Mouse (Mus musculus) forebrain, postnatal 0 days (tissue): ENCODE data around the gene Natd1. TPM values are rescaled to one million over a fixed set of nuclear protein-coding genes. Genes with fewer than 3 reads are reported as not detected.

ENCODE experiments used
- ATAC-seq: fragments of 200-750 bp; cut with Nextera tagmentation; 2 replicates; pipeline ENCODE4 v1.8.0; 2017; ENCODE audit warnings: mild to moderate bottlenecking, moderate library complexity
- DNase-seq: peaks from one replicate; pipeline ENCODE4 v3.0.0-alpha.2; 2015
- H3K27ac ChIP-seq: fragments of 300-500 bp; sonication (generic); 2 replicates; pipeline ENCODE4 v1.5.1; 2014; ENCODE audit warnings: low read depth, mild to moderate bottlenecking, antibody characterized with exemption, low read length, moderate library complexity, mixed read lengths
- H3K27me3 ChIP-seq: fragments of 300-500 bp; sonication (generic); 2 replicates; pipeline ENCODE4 v1.6.1; 2014; ENCODE audit warnings: mild to moderate bottlenecking, low read length, mixed read lengths; ENCODE audit not compliant: insufficient read depth
- H3K36me3 ChIP-seq: fragments of 300-500 bp; sonication (generic); 2 replicates; pipeline ENCODE4 v1.6.1; 2014; ENCODE audit warnings: mild to moderate bottlenecking, moderate library complexity; ENCODE audit not compliant: insufficient read depth
- H3K4me1 ChIP-seq: fragments of 300-500 bp; sonication (generic); 2 replicates; pipeline ENCODE4 v1.6.1; 2014; ENCODE audit warnings: antibody characterized with exemption; ENCODE audit not compliant: insufficient read depth
- H3K4me2 ChIP-seq: fragments of 300-500 bp; sonication (generic); 2 replicates; pipeline ENCODE4 v1.6.1; 2014; ENCODE audit warnings: low read depth, mild to moderate bottlenecking, moderate library complexity
- H3K4me3 ChIP-seq: fragments of 300-500 bp; sonication (generic); 2 replicates; pipeline ENCODE4 v1.5.1; 2014; ENCODE audit warnings: low read depth, low read length, mixed read lengths
- H3K9ac ChIP-seq: fragments of 300-500 bp; sonication (generic); 2 replicates; pipeline ENCODE4 v1.6.1; 2014; ENCODE audit warnings: mild to moderate bottlenecking
- H3K9me3 ChIP-seq: fragments of 300-500 bp; sonication (generic); 2 replicates; pipeline ENCODE4 v1.6.1; 2016; ENCODE audit warnings: low read length
- CTCF ChIP-seq: sonication (generic); IDR thresholded peaks from 2 replicates; pipeline ENCODE4 v1.5.1; 2016; ENCODE audit warnings: antibody characterized with exemption, control low read depth, low read depth
- WGBS: fragments of 180-500 bp; shearing (Covaris S2); extraction: QIAGEN DNeasy Blood & Tissue Kit; methylation state at CpG from one replicate; pipeline ENCODE4 v1.1.7; 2014; 5-methylcytosine and 5-hydroxymethylcytosine counted together
- polyA plus RNA-seq: library from polyadenylated mRNA; unstranded; fragments of >200 nt; fragmentation: Nextera tagmentation; extraction: Ambion mirVana; gene quantifications from 2 replicates; pipeline ENCODE4 v1.2.1, GENCODE M21; 2015
- total RNA-seq: library from RNA; depleted of rRNA; stranded (reverse); fragments of >200 nt; gene quantifications from 2 replicates; pipeline ENCODE4 v1.2.3, GENCODE M21; 2014

Gene Natd1
- total and polyA plus RNA-seq, 2 experiments from 2014 or later = 17.2 to 29.7 TPM

DNA sequence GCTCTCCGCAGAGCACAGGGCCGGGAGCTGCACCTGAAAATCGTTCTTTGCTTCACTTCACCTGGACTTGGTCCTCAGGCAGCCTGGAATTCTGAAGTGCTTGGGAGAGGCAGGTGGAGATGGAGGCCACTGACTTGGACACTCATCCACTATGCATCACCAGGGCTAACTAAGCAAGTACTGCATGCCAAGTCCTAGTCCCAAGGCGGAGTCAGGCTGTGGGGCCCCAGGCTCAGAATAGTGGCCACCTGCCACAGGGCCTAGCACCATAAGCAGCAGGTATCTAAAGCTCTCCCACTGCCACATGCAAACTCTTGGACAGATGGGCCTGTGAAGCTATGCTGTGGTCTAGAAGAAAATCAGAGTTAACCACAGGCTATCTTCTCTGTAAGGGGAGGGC is 8.1 kb downstream of the Natd1 start:
- ATAC-seq (no peak), DNase-seq (no peak)
- H3K4me3 ChIP-seq = no peak overlapping the region
- no peaks in the 10 kb centered on the region for H3K9me3 ChIP-seq
- no peaks in the 10 kb centered on the region for H3K4me1 ChIP-seq
- no peaks in the 10 kb centered on the region for H3K27me3 ChIP-seq
- H3K4me2 ChIP-seq = no peak overlapping the region
- TF ChIP-seq CTCF = no peak
- H3K36me3 ChIP-seq = peaks cover 33% of the 10 kb centered on the region
- H3K9ac ChIP-seq = no peak overlapping the region
- WGBS = 89% methylated on average over 4 of the region's 4 CpGs
- H3K27ac ChIP-seq = no peak overlapping the region

DNA sequence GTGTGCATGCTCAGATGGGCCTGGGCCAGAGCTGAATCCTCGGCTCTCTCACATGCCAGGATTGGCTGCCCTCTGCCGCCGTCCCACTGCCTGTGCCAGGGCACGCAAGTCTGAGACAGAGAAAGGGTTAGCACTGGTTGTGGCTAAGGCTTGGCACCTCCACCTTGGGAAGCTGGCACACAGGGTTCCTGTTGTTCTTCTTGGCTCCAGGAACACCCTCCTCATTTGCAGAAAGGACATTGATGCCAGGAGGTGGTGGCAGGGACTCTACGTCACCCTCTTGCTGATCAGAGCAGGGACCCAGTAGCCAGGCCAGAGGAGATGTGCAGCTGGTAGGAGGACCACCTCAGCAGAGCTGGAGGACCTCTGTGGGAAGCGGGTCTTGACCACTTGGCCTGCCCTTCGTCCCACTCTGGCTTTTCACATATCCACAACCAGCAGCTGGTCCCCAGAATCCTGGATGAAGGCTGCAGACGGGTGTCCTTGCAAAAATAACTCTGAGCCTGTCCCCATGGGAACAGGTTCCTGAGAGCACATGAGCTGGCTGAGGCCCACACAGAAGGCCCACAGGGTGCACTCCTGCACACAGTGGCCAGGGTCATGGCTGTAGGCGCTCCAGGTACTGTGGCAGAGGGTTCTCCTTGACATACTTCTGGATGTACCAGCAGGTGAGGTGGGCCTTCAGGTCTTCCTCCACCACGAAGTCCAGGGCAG is 9.0 kb downstream of the Natd1 start:
- no peak for TF ChIP-seq CTCF
- no peak for DNase-seq
- H3K4me3 ChIP-seq = no peak overlapping the region
- H3K9ac ChIP-seq = no peak overlapping the region
- H3K9me3 ChIP-seq = no peaks in the 10 kb centered on the region
- H3K27me3 ChIP-seq = no peaks in the 10 kb centered on the region
- peaks cover 33% of the 10 kb centered on the region for H3K36me3 ChIP-seq
- WGBS = 91% methylated on average over 10 of the region's 10 CpGs
- no peak for ATAC-seq
- no peak overlapping the region for H3K4me2 ChIP-seq
- H3K27ac ChIP-seq = no peak overlapping the region
- H3K4me1 ChIP-seq = no peaks in the 10 kb centered on the region

DNA sequence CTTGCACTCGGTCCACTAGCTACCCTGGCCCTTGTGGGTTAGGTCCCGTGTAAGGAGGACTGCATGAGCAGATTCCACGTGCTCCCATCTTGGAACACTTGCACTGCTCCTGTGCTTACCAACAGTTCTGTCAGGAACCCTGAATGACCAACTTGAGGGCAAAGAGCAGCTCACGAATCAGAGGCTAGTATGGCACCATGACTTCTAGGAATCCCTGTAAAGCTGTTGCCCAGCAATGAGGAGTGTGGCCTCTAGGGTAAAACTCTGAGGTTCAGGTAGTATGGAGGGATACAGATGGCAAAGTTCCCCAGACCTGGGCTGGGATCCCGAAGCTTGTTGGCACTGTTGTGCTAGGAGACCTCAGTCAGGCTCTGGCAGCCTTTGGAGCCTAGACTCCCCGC is 10.9 kb downstream of the Natd1 start:
- no peak overlapping the region for H3K4me3 ChIP-seq
- ATAC-seq (no peak), DNase-seq (no peak)
- TF ChIP-seq CTCF = no peak
- H3K4me1 ChIP-seq = no peaks in the 10 kb centered on the region
- WGBS = 91% methylated on average over 6 of the region's 6 CpGs
- H3K27me3 ChIP-seq = no peaks in the 10 kb centered on the region
- H3K27ac ChIP-seq = no peak overlapping the region
- H3K4me2 ChIP-seq = no peak overlapping the region
- peaks cover 33% of the 10 kb centered on the region for H3K36me3 ChIP-seq
- H3K9me3 ChIP-seq = no peaks in the 10 kb centered on the region
- no peak overlapping the region for H3K9ac ChIP-seq

DNA sequence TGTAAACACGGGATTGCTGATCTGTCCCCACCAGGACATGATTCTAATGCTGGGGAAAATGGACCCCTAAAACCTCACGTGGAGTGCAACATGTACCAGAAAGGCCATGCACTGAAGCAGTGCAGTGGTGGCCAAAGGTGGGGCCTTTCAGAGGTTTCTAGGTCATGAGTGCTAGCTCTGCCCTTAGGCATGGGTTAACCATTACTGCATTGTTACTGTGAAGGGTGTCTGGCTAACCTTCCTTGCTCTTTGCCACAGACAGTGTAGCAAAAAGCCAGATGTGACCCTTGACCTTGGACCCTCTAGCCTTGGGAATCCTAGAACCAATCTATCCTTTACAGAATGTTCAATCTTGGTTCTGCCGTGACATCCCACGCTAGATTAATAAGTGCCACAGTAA is 12.1 kb downstream of the Natd1 start:
- H3K36me3 ChIP-seq = peaks cover 33% of the 10 kb centered on the region
- TF ChIP-seq CTCF = no peak
- no peak for DNase-seq
- no peak overlapping the region for H3K4me3 ChIP-seq
- no peak for ATAC-seq
- H3K4me2 ChIP-seq = no peak overlapping the region
- H3K27me3 ChIP-seq = no peaks in the 10 kb centered on the region
- H3K27ac ChIP-seq = no peak overlapping the region
- H3K9ac ChIP-seq = no peak overlapping the region
- no peaks in the 10 kb centered on the region for H3K4me1 ChIP-seq
- 79% methylated on average over 4 of the region's 4 CpGs for WGBS
- no peaks in the 10 kb centered on the region for H3K9me3 ChIP-seq

DNA sequence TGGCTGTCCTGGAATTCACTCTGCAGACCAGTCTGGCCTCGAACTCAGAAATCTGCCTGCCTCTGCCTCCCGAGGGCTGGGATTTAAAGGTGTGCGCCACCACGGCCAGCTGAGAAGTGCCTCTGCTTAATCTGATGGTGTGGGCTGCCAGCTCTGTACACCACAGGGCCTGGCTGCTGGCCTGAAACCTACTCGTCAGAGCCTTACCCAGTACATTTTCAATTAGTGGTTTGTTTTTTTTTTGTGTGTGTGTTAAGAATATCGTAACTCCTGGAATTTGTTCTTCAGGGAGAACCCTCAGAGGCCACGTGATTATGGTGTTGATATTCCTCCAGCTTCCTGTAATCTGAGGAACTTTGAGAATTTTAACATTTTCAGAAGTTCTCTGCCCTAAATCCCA is 12.5 kb downstream of the Natd1 start:
- ATAC-seq (no peak), DNase-seq (no peak)
- Histone ChIP-seq H3K4me1 (no peaks in the 10 kb centered on the region), H3K27me3 (no peaks in the 10 kb centered on the region), H3K9me3 (no peaks in the 10 kb centered on the region), H3K9ac (no peak overlapping the region), H3K36me3 (peaks cover 33% of the 10 kb centered on the region), H3K27ac (no peak overlapping the region), H3K4me2 (no peak overlapping the region), H3K4me3 (no peak overlapping the region)
- TF ChIP-seq CTCF = no peak
- WGBS = 84% methylated on average over 7 of the region's 7 CpGs

DNA sequence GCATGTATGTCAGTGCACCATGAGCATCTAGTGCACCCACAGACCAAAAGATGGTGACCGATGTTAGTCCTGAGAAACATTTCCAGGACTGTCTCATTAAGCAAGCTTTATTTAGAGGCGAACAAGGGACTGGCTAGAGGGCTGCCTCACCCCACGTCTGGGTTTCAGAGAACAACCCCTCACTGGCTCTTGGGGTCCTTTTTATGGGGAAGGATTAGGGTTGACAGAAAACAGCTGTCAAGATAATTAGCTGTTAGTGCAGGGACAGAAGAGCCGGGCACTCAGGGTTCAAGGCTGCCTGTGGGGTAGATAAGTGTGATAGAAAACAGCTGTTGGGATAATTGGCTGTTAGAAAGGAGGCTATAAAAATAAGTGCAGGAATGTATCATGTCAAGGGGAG is 18.6 kb downstream of the Natd1 start:
- no peak overlapping the region for H3K4me2 ChIP-seq
- no peak overlapping the region for H3K4me3 ChIP-seq
- ATAC-seq (no peak), DNase-seq (no peak)
- WGBS = 10% methylated on average over 4 of the region's 4 CpGs
- H3K9ac ChIP-seq = no peak overlapping the region
- H3K4me1 ChIP-seq = no peaks in the 10 kb centered on the region
- no peak overlapping the region for H3K27ac ChIP-seq
- H3K9me3 ChIP-seq = no peaks in the 10 kb centered on the region
- H3K36me3 ChIP-seq = no peaks in the 10 kb centered on the region
- no peaks in the 10 kb centered on the region for H3K27me3 ChIP-seq
- TF ChIP-seq CTCF = no peak

DNA sequence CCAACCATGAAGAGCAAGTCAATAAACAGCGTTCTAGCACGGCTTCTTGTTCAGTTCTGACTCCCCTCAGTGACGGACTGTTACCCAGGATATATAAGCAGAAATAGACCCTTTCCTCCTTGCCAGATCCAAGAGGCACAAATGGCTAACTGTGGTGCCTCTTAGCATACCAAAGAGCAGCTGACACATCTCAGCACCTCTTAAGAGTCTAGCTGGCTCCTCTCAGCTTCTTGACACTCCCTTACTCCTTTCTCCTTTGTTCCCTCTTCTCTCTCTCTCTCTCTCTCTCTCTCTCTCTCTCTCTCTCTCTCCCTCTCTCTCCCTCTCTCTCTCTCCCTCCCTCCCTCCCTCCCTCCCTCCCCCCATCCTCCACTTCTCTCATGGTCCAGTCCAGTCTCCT is 23.8 kb downstream of the Natd1 start:
- no peak overlapping the region for H3K9ac ChIP-seq
- H3K4me3 ChIP-seq = no peak overlapping the region
- WGBS = 75% methylated on average over 3 of the region's 3 CpGs
- ATAC-seq (no peak), DNase-seq (no peak)
- H3K27ac ChIP-seq = no peak overlapping the region
- H3K4me2 ChIP-seq = no peak overlapping the region
- H3K36me3 ChIP-seq = no peaks in the 10 kb centered on the region
- no peaks in the 10 kb centered on the region for H3K27me3 ChIP-seq
- H3K9me3 ChIP-seq = no peaks in the 10 kb centered on the region
- no peak for TF ChIP-seq CTCF
- H3K4me1 ChIP-seq = no peaks in the 10 kb centered on the region
